Mouse (Mus musculus) kidney, adult 2 months (tissue): ENCODE data around the gene Gm9970.

Experiments
- CTCF ChIP-seq: fragments of 200-500 bp; conservative IDR thresholded peaks from 2 replicates; pipeline ENCODE4 v1.5.1; 2011; ENCODE audit warnings: low read depth, mild to moderate bottlenecking, control low read depth, low read length, moderate library complexity, mixed read lengths; ENCODE audit not compliant: insufficient read depth, insufficient read length
- POLR2A ChIP-seq: fragments of 200-500 bp; IDR thresholded peaks from one replicate; pipeline ENCODE4 v1.6.1; 2011; ENCODE audit warnings: low read depth, low read length, control low read depth

DNA sequence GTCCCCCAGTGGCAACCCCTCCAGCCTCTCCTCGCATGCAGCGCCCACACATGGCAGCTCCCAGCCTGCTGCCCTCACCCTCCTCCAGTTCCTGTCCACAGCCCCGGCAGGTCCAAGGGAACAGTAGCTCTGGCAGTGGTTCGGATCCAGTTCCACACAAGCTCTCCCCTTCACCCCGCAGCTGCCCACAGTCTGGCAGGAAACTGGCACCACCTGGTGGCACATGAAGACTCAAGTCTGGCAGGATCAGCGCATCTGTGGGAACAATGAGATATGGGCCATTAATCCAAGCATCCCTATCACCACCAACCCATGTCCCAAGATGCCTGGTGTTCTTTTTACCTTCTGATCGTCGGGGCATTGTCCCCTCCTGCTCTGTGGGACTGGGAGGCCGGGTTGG is 41.1 kb downstream of the Gm9970 start:
- TF ChIP-seq POLR2A (no peak), CTCF (peak; percentile 35)
